Mouse (Mus musculus) intestine, embryonic 15.5 days (tissue): ENCODE data around the gene Arap2. TPM values are rescaled to one million over a fixed set of nuclear protein-coding genes. Genes with fewer than 3 reads are reported as not detected.

Source experiments
- ATAC-seq: fragments of 200-750 bp; cut with Nextera tagmentation; 2 replicates; pipeline ENCODE4 v1.8.0; 2017; ENCODE audit warnings: moderate TSS enrichment, moderate library complexity
- H3K27ac ChIP-seq: fragments of 300-500 bp; sonication (generic); 2 replicates; pipeline ENCODE4 v1.5.1; 2015; ENCODE audit warnings: mild to moderate bottlenecking, inconsistent platforms
- H3K27me3 ChIP-seq: fragments of 300-500 bp; sonication (generic); replicated peaks from 2 replicates; pipeline ENCODE4 v1.6.1; 2015; ENCODE audit warnings: inconsistent platforms
- H3K36me3 ChIP-seq: fragments of 300-500 bp; sonication (generic); 2 replicates; pipeline ENCODE4 v1.6.1; 2015; ENCODE audit warnings: inconsistent platforms
- H3K4me1 ChIP-seq: fragments of 300-500 bp; sonication (generic); replicated peaks from 2 replicates; pipeline ENCODE4 v1.6.1; 2015; ENCODE audit warnings: inconsistent platforms
- H3K4me2 ChIP-seq: fragments of 300-500 bp; sonication (generic); replicated peaks from 2 replicates; pipeline ENCODE4 v1.6.1; 2015; ENCODE audit warnings: mild to moderate bottlenecking, inconsistent platforms
- H3K4me3 ChIP-seq: fragments of 300-500 bp; sonication (generic); replicated peaks from 2 replicates; pipeline ENCODE4 v1.5.1; 2015; ENCODE audit warnings: inconsistent platforms
- H3K9ac ChIP-seq: fragments of 300-500 bp; sonication (generic); 2 replicates; pipeline ENCODE4 v1.6.1; 2015; ENCODE audit warnings: inconsistent platforms
- H3K9me3 ChIP-seq: fragments of 300-500 bp; sonication (generic); 2 replicates; pipeline ENCODE4 v1.6.1; 2016; ENCODE audit warnings: inconsistent platforms
- WGBS: fragments of 180-500 bp; shearing (Covaris S2); methylation state at CpG from one replicate; pipeline ENCODE4 v1.1.7; 2015; 5-methylcytosine and 5-hydroxymethylcytosine counted together
- polyA plus RNA-seq: library from polyadenylated mRNA; unstranded; fragments of >200 nt; fragmentation: Nextera tagmentation; extraction: Ambion mirVana; gene quantifications from 2 replicates; pipeline ENCODE4 v1.2.1, GENCODE M21; 2015

Arap2 gene
- polyA plus RNA-seq, 1 experiment from 2014 or later, result 5.9 TPM

GRCm38 (mm10) chr5:62574336-62574844 lies 191.6 kb downstream of the Arap2 start:
- Histone ChIP-seq H3K27ac (no peak overlapping the region), H3K4me1 (no peaks in the 10 kb centered on the region), H3K36me3 (no peaks in the 10 kb centered on the region), H3K4me3 (no peak overlapping the region), H3K4me2 (no peak overlapping the region), H3K27me3 (no peaks in the 10 kb centered on the region), H3K9ac (no peak overlapping the region), H3K9me3 (no peaks in the 10 kb centered on the region)
- WGBS, result 95% methylated on average over 3 of the region's 3 CpGs
- no peak for ATAC-seq

Other genes starting within 250 kb of the Arap2 start
- gene Dthd1, start 47.7 kb upstream of the Arap2 start, polyA plus RNA-seq, result not detected in 2 replicates